Mouse (Mus musculus) myocyte (in vitro differentiated cells): Measurements from ENCODE around the gene Bmp2k. TPM values are rescaled to one million over a fixed set of nuclear protein-coding genes. Genes with fewer than 3 reads are reported as not detected.
A peak's percentile ranks its signal among the peaks of the same experiment; 100 is the strongest.

Source experiments
- H3K27me3 ChIP-seq: one replicate; pipeline ENCODE4 v1.6.1; 2011; ENCODE audit not compliant: control insufficient read depth, insufficient read depth, insufficient read length
- H3K36me3 ChIP-seq: one replicate; pipeline ENCODE4 v1.6.1; 2011; ENCODE audit not compliant: control insufficient read depth, insufficient read depth
- H3K4me2 ChIP-seq: one replicate; pipeline ENCODE4 v1.6.1; 2011; ENCODE audit warnings: low read depth, control low read depth
- H3K4me3 ChIP-seq: one replicate; pipeline ENCODE4 v1.5.1; 2011; ENCODE audit warnings: mild to moderate bottlenecking, control low read depth, moderate library complexity
- H3K79me2 ChIP-seq: one replicate; pipeline ENCODE4 v1.6.1; 2011; ENCODE audit not compliant: control insufficient read depth, insufficient read depth
- H3ac ChIP-seq: one replicate; pipeline ENCODE4 v1.6.1; 2011; ENCODE audit not compliant: control insufficient read depth, insufficient read length
- CEBPB ChIP-seq: IDR thresholded peaks from 2 replicates; pipeline ENCODE4 v1.6.1; 2011; ENCODE audit warnings: mild to moderate bottlenecking, moderate library complexity; ENCODE audit not compliant: poor library complexity, insufficient read depth, severe bottlenecking
- E2F4 ChIP-seq: IDR thresholded peaks from one replicate; pipeline ENCODE4 v1.6.1; 2011; ENCODE audit warnings: mild to moderate bottlenecking, control low read depth, moderate library complexity; ENCODE audit not compliant: insufficient read depth
- MAX ChIP-seq: IDR thresholded peaks from one replicate; pipeline ENCODE4 v1.6.1; 2011; ENCODE audit warnings: low read depth, mild to moderate bottlenecking, control low read depth
- MYOD1 ChIP-seq, 3 experiments: IDR thresholded peaks; one replicate each; pipeline ENCODE4 v1.6.1; 2011; ENCODE audit warnings: control low read depth in 2 of 3, low read depth in 2 of 3, mild to moderate bottlenecking in 2 of 3, moderate library complexity in 1 of 3; ENCODE audit not compliant: insufficient read length in 2 of 3, control insufficient read depth in 1 of 3
- MYOG ChIP-seq, 3 experiments: IDR thresholded peaks; one replicate each; pipeline ENCODE4 v1.6.1; 2011; ENCODE audit warnings: control low read depth in 2 of 3, low read depth in 2 of 3, mild to moderate bottlenecking in 2 of 3; ENCODE audit not compliant: insufficient read length in 2 of 3, control insufficient read depth in 1 of 3, insufficient read depth in 1 of 3
- POLR2A ChIP-seq: IDR thresholded peaks from one replicate; pipeline ENCODE4 v1.6.1; 2011; ENCODE audit warnings: low read depth, mild to moderate bottlenecking, control low read depth, moderate library complexity; ENCODE audit not compliant: insufficient read length
- POLR2AphosphoS2 ChIP-seq: IDR thresholded peaks from one replicate; pipeline ENCODE4 v1.6.1; 2011; ENCODE audit warnings: low read depth, control low read depth; ENCODE audit not compliant: insufficient read length
- REST ChIP-seq: IDR thresholded peaks from one replicate; pipeline ENCODE4 v1.6.1; 2011; ENCODE audit warnings: mild to moderate bottlenecking, control low read depth, moderate library complexity; ENCODE audit not compliant: insufficient read depth, insufficient read length
- SRF ChIP-seq: IDR thresholded peaks from one replicate; pipeline ENCODE4 v1.6.1; 2011; ENCODE audit warnings: low read depth; ENCODE audit not compliant: control insufficient read depth, insufficient read length
- TCF12 ChIP-seq: IDR thresholded peaks from one replicate; pipeline ENCODE4 v1.6.1; 2011; ENCODE audit warnings: mild to moderate bottlenecking, control low read depth; ENCODE audit not compliant: poor library complexity, insufficient read depth, severe bottlenecking
- TCF3 ChIP-seq: IDR thresholded peaks from one replicate; pipeline ENCODE4 v1.6.1; 2011; ENCODE audit warnings: low read depth, control low read depth; ENCODE audit not compliant: insufficient read length
- USF1 ChIP-seq: IDR thresholded peaks from one replicate; pipeline ENCODE4 v1.6.1; 2011; ENCODE audit warnings: low read depth, mild to moderate bottlenecking, control low read depth, moderate library complexity
- polyA plus RNA-seq: library from polyadenylated mRNA; unstranded; fragments of >200 nt; fragmentation: generic; extraction: Trizol; gene quantifications from one replicate; pipeline ENCODE4 v1.2.1, GENCODE M21; 2012; ENCODE audit warnings: missing spikeins

The Bmp2k gene
- 5.2 TPM for polyA plus RNA-seq

- H3K79me2 ChIP-seq, result peaks cover 37% of the 10 kb centered on the region
- H3K27me3 ChIP-seq, result no peaks in the 10 kb centered on the region
- H3K4me3 ChIP-seq, result peak within 1 kb of the TSS; percentile 33
- TF ChIP-seq USF1 (peak; percentile 95), CEBPB (no peak), E2F4 (no peak), MYOG (IDR thresholded peaks at IDR 0.05; ENCODE audit: control insufficient read depth in 1 of 3, insufficient read depth in 1 of 3, insufficient read length in 2 of 3, low read depth in 2 of 3) (peak in 2 of 3 experiments; percentile 38 to 70), SRF (no peak), POLR2A (peak; percentile 96), MYOD1 (IDR thresholded peaks at IDR 0.05; ENCODE audit: control insufficient read depth in 1 of 3, insufficient read length in 2 of 3, low read depth in 2 of 3) (peak in 2 of 3 experiments; percentile 52 to 64), POLR2AphosphoS2 (peak; percentile 89), MAX (no peak), TCF3 (peak; percentile 4), REST (no peak), TCF12 (no peak)
- H3K4me2 ChIP-seq, result peak within 1 kb of the TSS; percentile 84
- no peaks in the 10 kb centered on the region for H3K36me3 ChIP-seq
- peak within 1 kb of the TSS; percentile 99 for H3ac ChIP-seq
Observed at GRCm38 (mm10) chr5:96997310-96997801, at the start of gene Bmp2k. Bmp2k (plus strand) TSS chr5:96997689.

GRCm38 (mm10) chr5:96948856-96949527, 48.5 kb upstream of the Bmp2k start:
- H3K27me3 ChIP-seq, result no peaks in the 10 kb centered on the region
- H3K36me3 ChIP-seq, result no peaks in the 10 kb centered on the region
- no peak overlapping the region for H3ac ChIP-seq
- H3K4me2 ChIP-seq, result no peak overlapping the region
- no peaks in the 10 kb centered on the region for H3K79me2 ChIP-seq
- TF ChIP-seq REST (no peak), CEBPB (no peak), POLR2AphosphoS2 (no peak), POLR2A (no peak), TCF3 (no peak), MAX (no peak)
- no peak overlapping the region for H3K4me3 ChIP-seq

- H3K4me3 ChIP-seq, result no peak overlapping the region
- H3K27me3 ChIP-seq, result no peaks in the 10 kb centered on the region
- no peaks in the 10 kb centered on the region for H3K36me3 ChIP-seq
- H3K4me2 ChIP-seq, result no peak overlapping the region
- no peak overlapping the region for H3ac ChIP-seq
- TF ChIP-seq TCF12, result no peak
- TF ChIP-seq USF1, result no peak
- no peaks in the 10 kb centered on the region for H3K79me2 ChIP-seq
Observed at GRCm38 (mm10) chr5:96949839-96950666, 47.4 kb upstream of the Bmp2k start.

GRCm38 (mm10) chr5:96950667-96951492, 46.6 kb upstream of the Bmp2k start:
- Histone ChIP-seq H3K4me3 (no peak overlapping the region), H3ac (no peak overlapping the region), H3K27me3 (no peaks in the 10 kb centered on the region), H3K4me2 (no peak overlapping the region), H3K79me2 (no peaks in the 10 kb centered on the region), H3K36me3 (no peaks in the 10 kb centered on the region)
- no peak for TF ChIP-seq CEBPB
- no peak for TF ChIP-seq TCF3
- no peak for TF ChIP-seq MYOG (IDR thresholded peaks at IDR 0.05; ENCODE audit: control insufficient read depth in 1 of 3, insufficient read depth in 1 of 3, insufficient read length in 2 of 3, low read depth in 2 of 3)
- TF ChIP-seq MAX, result no peak
- no peak for TF ChIP-seq USF1
- no peak for TF ChIP-seq POLR2A
